Mouse (Mus musculus) brain, adult 2 months (tissue): ENCODE results near the gene Tmpo.
A peak's percentile ranks its signal among the peaks of the same experiment; 100 is the strongest.

Experiments used
- DNase-seq: peaks from one replicate; pipeline ENCODE4 v3.0.0; 2011; ENCODE audit warnings: low read depth, low spot score

The Tmpo gene

GRCm38 (mm10) chr10:91158442-91158841 lies 22.7 kb downstream of the Tmpo start:
- DNase-seq: no peak

- no peak for DNase-seq
Observed at GRCm38 (mm10) chr10:91156338-91156737, 24.8 kb downstream of the Tmpo start.

GRCm38 (mm10) chr10:91153894-91154503 lies 27.1 kb downstream of the Tmpo start:
- DNase-seq: no peak

GRCm38 (mm10) chr10:91145413-91145812 lies 35.7 kb downstream of the Tmpo start:
- no peak for DNase-seq

GRCm38 (mm10) chr10:91143313-91144230 lies 37.5 kb downstream of the Tmpo start:
- DNase-seq: no peak

- no peak for DNase-seq
Observed at GRCm38 (mm10) chr10:91142654-91143191, 38.4 kb downstream of the Tmpo start.

- peak; percentile 61 for DNase-seq
Observed at GRCm38 (mm10) chr10:91141564-91141963, 39.6 kb downstream of the Tmpo start.

- no peak for DNase-seq
Observed at GRCm38 (mm10) chr10:91139148-91139766, 41.9 kb downstream of the Tmpo start.

GRCm38 (mm10) chr10:91138317-91138716 lies 42.8 kb downstream of the Tmpo start:
- DNase-seq: no peak

- peak; percentile 27 for DNase-seq
Observed at GRCm38 (mm10) chr10:91137400-91137799, 43.7 kb downstream of the Tmpo start.

- no peak for DNase-seq
Observed at GRCm38 (mm10) chr10:91135302-91135972, 45.7 kb downstream of the Tmpo start.

GRCm38 (mm10) chr10:91131565-91131964 lies 49.5 kb downstream of the Tmpo start:
- no peak for DNase-seq

- DNase-seq: no peak
Observed at GRCm38 (mm10) chr10:91130792-91131191, 50.3 kb downstream of the Tmpo start.

GRCm38 (mm10) chr10:91128551-91129160 lies 52.5 kb downstream of the Tmpo start:
- DNase-seq: no peak

- DNase-seq: no peak
Observed at GRCm38 (mm10) chr10:91127395-91127794, 53.7 kb downstream of the Tmpo start.

GRCm38 (mm10) chr10:91126618-91127355 lies 54.3 kb downstream of the Tmpo start:
- no peak for DNase-seq

GRCm38 (mm10) chr10:91123828-91124822 lies 57.0 kb downstream of the Tmpo start, which contains the start of gene Slc25a3:
Gene Slc25a3, minus strand, starts transcription at chr10:91124059.
- peak; percentile 100 for DNase-seq

GRCm38 (mm10) chr10:91123281-91123827 lies 57.8 kb downstream of the Tmpo start:
- peak; percentile 35 for DNase-seq

- peak; percentile 22 for DNase-seq
Observed at GRCm38 (mm10) chr10:91122646-91123045, 58.5 kb downstream of the Tmpo start.
